8 mouse cellular contexts compared by ENCODE assay signal in genomic region chr4:150915181-150915906, GRCm38 (mm10). TPM values are rescaled to one million over a fixed set of nuclear protein-coding genes. Genes with fewer than 3 reads are reported as not detected.
DNase-seq lines count a peak whose midpoint lies in the region; ATAC-seq lines count a peak whose summit lies in the region.

No protein-coding gene starts in this region.

- peak overlapping the region; percentile 79 for H3K27ac ChIP-seq in hindbrain, embryonic 16.5 days (ENCODE audit: low read depth, low read length)
- H3K27ac ChIP-seq in midbrain, embryonic 14.5 days (replicated peaks; ENCODE audit: low read depth, low read length) = peak overlapping the region; percentile 70

- peak; percentile 50 to 58 for DNase-seq in frontal cortex, postnatal 36 days (ENCODE audit: low spot score in 2 of 2)
- DNase-seq in frontal cortex, postnatal 10 days (ENCODE audit: low spot score in 2 of 2) = no peak
- peak; percentile 55 to 67 for DNase-seq in right cerebral cortex, adult 2 months (ENCODE audit: low spot score in 2 of 2)
- no peak for DNase-seq in right cerebral cortex, postnatal 10 days (ENCODE audit: low spot score in 2 of 2)
- no peak for DNase-seq in midbrain, embryonic 14.5 days
- no peak for DNase-seq in thymus, adult 18-20 months

- no peak for ATAC-seq in hindbrain, embryonic 16.5 days
- ATAC-seq in midbrain, embryonic 14.5 days (ENCODE audit: low FRiP score, low TSS enrichment) = no peak
- ATAC-seq in erythroid progenitor cell, adult 5-6 weeks (replicated peaks; ENCODE audit: low FRiP score, poor library complexity, severe bottlenecking) = no peak

- WGBS in hindbrain, embryonic 16.5 days = 44% methylated on average over 10 of the region's 10 CpGs
- WGBS in midbrain, embryonic 14.5 days = 45% methylated on average over 10 of the region's 10 CpGs

- H3K4me1 ChIP-seq in hindbrain, embryonic 16.5 days (ENCODE audit: control insufficient read depth, insufficient read depth, low read depth, low read length) = peaks cover 14% of the 10 kb centered on the region
- H3K4me1 ChIP-seq in midbrain, embryonic 14.5 days (ENCODE audit: control insufficient read depth, insufficient read depth, low read length) = peaks cover 9% of the 10 kb centered on the region

- peak overlapping the region; percentile 63 for H3K4me3 ChIP-seq in hindbrain, embryonic 16.5 days (ENCODE audit: low read length)
- peak overlapping the region; percentile 58 for H3K4me3 ChIP-seq in midbrain, embryonic 14.5 days (replicated peaks; ENCODE audit: low read depth, low read length)

- no peaks in the 10 kb centered on the region for H3K9me3 ChIP-seq in hindbrain, embryonic 16.5 days (ENCODE audit: control insufficient read depth, low read length)
- H3K9me3 ChIP-seq in midbrain, embryonic 14.5 days (ENCODE audit: control insufficient read depth, low read length) = no peaks in the 10 kb centered on the region

- H3K27me3 ChIP-seq in hindbrain, embryonic 16.5 days (replicated peaks; ENCODE audit: control insufficient read depth, insufficient read depth, low read length) = no peaks in the 10 kb centered on the region
- H3K27me3 ChIP-seq in midbrain, embryonic 14.5 days (ENCODE audit: control insufficient read depth, insufficient read depth, low read length) = no peaks in the 10 kb centered on the region

- peak overlapping the region; percentile 87 for H3K9ac ChIP-seq in hindbrain, embryonic 16.5 days (ENCODE audit: low read depth, low read length)
- H3K9ac ChIP-seq in midbrain, embryonic 14.5 days (replicated peaks; ENCODE audit: low read length) = peak overlapping the region; percentile 77

- H3K36me3 ChIP-seq in hindbrain, embryonic 16.5 days (ENCODE audit: control insufficient read depth, insufficient read depth, low read length) = no peaks in the 10 kb centered on the region
- no peaks in the 10 kb centered on the region for H3K36me3 ChIP-seq in midbrain, embryonic 14.5 days (ENCODE audit: control insufficient read depth, insufficient read depth, low read length)

- peak overlapping the region; percentile 82 for H3K4me2 ChIP-seq in hindbrain, embryonic 16.5 days (ENCODE audit: low read length)
- H3K4me2 ChIP-seq in midbrain, embryonic 14.5 days (ENCODE audit: low read length) = peak overlapping the region; percentile 86

RNA-seq across cellular contexts. Expression of gene Tnfrsf9, which starts 1.0 kb away (rescaled TPM):
- 0.36 and 0.40 TPM in 2 replicates for polyA plus RNA-seq in hindbrain, embryonic 16.5 days (2015; fragmentation: Nextera tagmentation; extraction: Ambion mirVana)
- 0.13 TPM in 1 of 2 replicates, not detected in the other for polyA plus RNA-seq in midbrain, embryonic 14.5 days (2014; fragmentation: Nextera tagmentation; extraction: Ambion mirVana)
- 6.7 TPM in 1 of 2 replicates, not detected in the other for total RNA-seq in erythroid progenitor cell, adult 5-6 weeks (2015; ENCODE audit: low replicate concordance)
- 1.3 TPM in 1 of 2 replicates, not detected in the other for total RNA-seq in erythroid progenitor cell, adult 5-6 weeks (2017; ENCODE audit: low replicate concordance)

RNA-seq across cellular contexts. Expression of gene Park7, which starts 1.1 kb away (rescaled TPM):
- polyA plus RNA-seq in hindbrain, embryonic 16.5 days (2015; fragmentation: Nextera tagmentation; extraction: Ambion mirVana) = 390 and 413 TPM in 2 replicates
- 367 and 400 TPM in 2 replicates for polyA plus RNA-seq in midbrain, embryonic 14.5 days (2014; fragmentation: Nextera tagmentation; extraction: Ambion mirVana)
- total RNA-seq in erythroid progenitor cell, adult 5-6 weeks (2015; ENCODE audit: low replicate concordance) = 32.4 and 104 TPM in 2 replicates
- total RNA-seq in erythroid progenitor cell, adult 5-6 weeks (2017; ENCODE audit: low replicate concordance) = 61.9 and 62.5 TPM in 2 replicates

Comparison
In these comparisons a context has a peak if more than half of its experiments do, and no peak if none do; other contexts are left out.
1. DNase-seq: peak in frontal cortex, postnatal 36 days (2 of 2) and right cerebral cortex, adult 2 months (2 of 2); none in frontal cortex, postnatal 10 days (0 of 2), right cerebral cortex, postnatal 10 days (0 of 2), midbrain, embryonic 14.5 days (single experiment) and thymus, adult 18-20 months (0 of 2).